Mouse (Mus musculus) bone marrow macrophage, adult 2 months (primary cell): ENCODE results near the gene Vps53. TPM values are rescaled to one million over a fixed set of nuclear protein-coding genes. Genes with fewer than 3 reads are reported as not detected.

Experiments
- H3K27ac ChIP-seq: 2 replicates; pipeline ENCODE4 v1.5.1; 2012; ENCODE audit warnings: low read depth, low read length; ENCODE audit not compliant: insufficient read depth
- H3K4me1 ChIP-seq: 2 replicates; pipeline ENCODE4 v1.6.1; 2012; ENCODE audit warnings: low read length; ENCODE audit not compliant: control insufficient read depth, insufficient read depth
- H3K4me3 ChIP-seq: 2 replicates; pipeline ENCODE4 v1.5.1; 2012; ENCODE audit warnings: mild to moderate bottlenecking, low read length, moderate library complexity; ENCODE audit not compliant: insufficient read depth
- CTCF ChIP-seq: IDR thresholded peaks from 2 replicates; pipeline ENCODE4 v1.5.1; 2012; ENCODE audit warnings: low read depth, mild to moderate bottlenecking, low read length, moderate library complexity
- POLR2A ChIP-seq: IDR thresholded peaks from 2 replicates; pipeline ENCODE4 v1.6.1; 2012; ENCODE audit warnings: mild to moderate bottlenecking, low read depth, low read length, borderline replicate concordance
- polyA plus RNA-seq: library from polyadenylated mRNA; stranded (reverse); fragments of >200 nt; gene quantifications from 2 replicates; pipeline ENCODE4 v1.2.4, GENCODE M21; 2012; ENCODE audit not compliant: missing spikeins, insufficient read depth, insufficient read length

Vps53 gene
- polyA plus RNA-seq, 1 experiment, result 40.7 TPM

DNA sequence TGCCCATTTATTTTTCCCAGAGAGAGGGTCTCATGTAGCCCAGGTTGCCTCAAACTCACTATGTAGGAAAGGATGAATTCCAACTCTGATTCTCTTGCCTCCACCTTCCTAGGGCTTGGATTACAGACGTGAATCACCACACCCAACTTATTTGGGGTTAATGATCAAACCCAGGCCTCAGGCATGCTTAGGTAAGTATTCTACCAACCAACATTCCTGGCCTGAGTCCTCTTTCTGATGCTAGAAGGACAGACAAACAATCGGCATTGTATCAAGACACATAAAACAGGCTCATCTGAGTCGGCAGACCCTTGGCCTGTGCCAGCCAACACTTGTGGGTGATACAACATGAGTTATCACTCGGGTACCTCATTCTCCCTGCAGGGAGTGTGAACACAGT is 58.4 kb downstream of the Vps53 start:
- Histone ChIP-seq H3K27ac (no peak overlapping the region), H3K4me3 (no peak overlapping the region), H3K4me1 (no peaks in the 10 kb centered on the region)
- TF ChIP-seq CTCF, result no peak
- no peak for TF ChIP-seq POLR2A

DNA sequence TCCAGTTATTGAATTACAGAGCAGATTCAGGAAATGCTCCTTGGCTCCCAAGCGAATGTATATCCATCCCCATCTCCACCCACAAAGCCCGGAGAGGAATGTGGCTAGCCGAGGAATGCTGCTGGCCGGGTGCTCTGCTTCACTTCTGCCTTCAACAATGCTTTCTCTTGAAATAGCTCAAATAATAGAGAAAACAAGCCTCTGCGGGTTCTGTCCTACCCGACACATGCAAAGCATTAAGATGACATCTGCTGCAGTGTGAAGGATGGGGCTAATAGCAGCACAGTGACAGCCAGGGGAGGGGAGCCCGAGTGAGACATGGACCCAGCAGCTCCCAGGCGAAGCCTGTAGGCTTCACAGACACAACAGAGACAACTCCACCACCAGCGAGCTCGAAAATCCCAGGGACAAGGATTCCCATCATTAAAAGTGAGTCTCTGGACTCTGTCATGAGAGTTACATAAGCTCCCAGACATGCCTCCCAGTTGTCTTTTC is 59.0 kb downstream of the Vps53 start:
- TF ChIP-seq POLR2A (no peak), CTCF (no peak)
- Histone ChIP-seq H3K4me1 (no peaks in the 10 kb centered on the region), H3K27ac (no peak overlapping the region), H3K4me3 (no peak overlapping the region)

DNA sequence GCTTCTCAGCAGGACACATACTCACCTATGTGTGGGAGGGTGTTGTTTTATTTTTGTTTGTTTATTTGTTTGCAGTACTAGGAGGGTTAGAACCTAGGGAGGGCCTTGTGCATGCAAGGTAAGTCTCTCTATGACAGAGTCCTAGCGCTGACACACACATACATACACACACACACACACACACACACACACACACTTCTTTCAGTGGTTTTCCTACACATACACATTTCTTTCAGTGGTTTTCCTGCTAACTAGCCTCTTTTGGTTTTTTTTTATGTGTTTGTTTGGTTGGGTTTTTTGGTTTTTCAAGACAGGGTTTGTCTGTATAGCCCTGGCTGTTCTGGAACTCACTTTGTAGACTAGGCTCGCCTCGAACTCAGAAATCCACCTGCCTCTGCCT is 69.0 kb downstream of the Vps53 start:
- no peak for TF ChIP-seq POLR2A
- TF ChIP-seq CTCF, result no peak

GRCm38 (mm10) chr11:76106551-76107496 is 72.6 kb downstream of the Vps53 start:
- H3K4me1 ChIP-seq, result no peaks in the 10 kb centered on the region
- no peak overlapping the region for H3K4me3 ChIP-seq
- no peak overlapping the region for H3K27ac ChIP-seq
- TF ChIP-seq CTCF (no peak), POLR2A (no peak)

More for the DNA sequence above, 69.0 kb downstream of the Vps53 start:
- Histone ChIP-seq H3K27ac (no peak overlapping the region), H3K4me1 (no peaks in the 10 kb centered on the region), H3K4me3 (no peak overlapping the region)

DNA sequence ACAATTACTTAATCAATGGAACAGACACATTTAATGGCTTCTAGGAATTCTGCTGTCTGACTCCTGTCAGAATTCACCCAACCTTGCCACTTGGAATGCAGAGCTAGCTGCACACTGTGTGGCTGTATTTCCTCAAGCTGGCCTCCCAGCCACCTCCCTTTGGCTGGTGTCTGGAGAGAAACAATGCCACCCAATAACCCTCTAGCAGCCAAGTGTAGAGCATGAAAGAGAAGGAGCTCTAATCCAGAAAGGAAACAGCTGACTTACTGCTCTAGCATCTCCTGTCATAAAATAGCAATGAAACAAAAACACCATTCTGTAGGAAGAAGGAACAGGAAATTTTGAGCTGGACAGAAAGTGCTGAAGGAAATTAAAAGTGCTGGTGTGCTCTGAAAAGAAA is 78.3 kb downstream of the Vps53 start:
- no peak overlapping the region for H3K4me3 ChIP-seq
- no peak for TF ChIP-seq POLR2A
- no peak for TF ChIP-seq CTCF
- H3K27ac ChIP-seq, result no peak overlapping the region
- no peaks in the 10 kb centered on the region for H3K4me1 ChIP-seq

- Histone ChIP-seq H3K4me1 (no peaks in the 10 kb centered on the region), H3K4me3 (no peak overlapping the region), H3K27ac (no peak overlapping the region)
- TF ChIP-seq CTCF (no peak), POLR2A (no peak)
Observed at GRCm38 (mm10) chr11:76099193-76099975, 80.1 kb downstream of the Vps53 start.

- TF ChIP-seq POLR2A (no peak), CTCF (no peak)
- no peak overlapping the region for H3K27ac ChIP-seq
- H3K4me3 ChIP-seq, result no peak overlapping the region
- peaks cover 16% of the 10 kb centered on the region for H3K4me1 ChIP-seq
Observed at GRCm38 (mm10) chr11:76093610-76094009, 85.8 kb downstream of the Vps53 start.

DNA sequence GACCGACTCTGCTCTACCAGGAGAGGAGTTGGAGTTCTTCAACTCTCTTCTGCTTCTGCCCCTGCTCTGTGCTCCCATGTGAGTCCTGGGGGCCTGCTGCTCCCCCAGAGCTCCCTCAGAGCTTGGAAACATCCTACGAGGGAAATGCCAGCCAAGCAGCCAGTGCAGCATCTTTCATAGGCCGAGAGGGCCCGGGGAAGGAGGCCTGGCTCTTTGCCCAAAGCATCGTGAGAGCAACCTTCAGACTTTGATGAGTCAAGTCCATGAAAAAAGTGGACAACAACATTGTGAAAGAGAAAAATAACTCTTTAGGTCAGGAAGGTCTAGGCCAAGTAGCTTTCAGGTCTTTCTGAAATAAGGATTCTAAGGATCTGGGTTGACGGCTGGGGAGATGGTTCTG is 89.7 kb downstream of the Vps53 start:
- Histone ChIP-seq H3K4me1 (peaks cover 32% of the 10 kb centered on the region), H3K4me3 (no peak overlapping the region), H3K27ac (no peak overlapping the region)
- no peak for TF ChIP-seq POLR2A
- TF ChIP-seq CTCF, result peak; percentile 11; the same call in 1 of the 2 replicates

DNA sequence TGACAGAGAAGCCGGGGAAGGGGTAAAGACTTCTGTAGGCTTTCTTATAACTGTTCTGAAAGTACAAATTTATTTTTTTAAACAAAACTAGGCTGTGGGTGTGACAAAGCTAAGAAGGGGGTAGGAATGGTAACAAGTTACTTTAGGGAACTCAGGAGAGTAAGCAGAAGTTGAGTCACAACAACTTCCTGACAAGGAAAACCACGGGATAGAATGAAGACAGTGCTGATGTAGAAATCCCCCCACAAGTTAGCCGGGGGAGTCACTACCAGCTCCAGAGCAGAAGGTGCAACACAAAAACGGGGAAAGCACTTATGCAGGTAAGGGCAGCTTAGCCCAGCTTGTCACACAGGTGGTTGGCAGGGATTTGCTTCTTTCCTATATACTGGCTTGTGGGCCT is 90.9 kb downstream of the Vps53 start:
- H3K4me1 ChIP-seq, result peaks cover 32% of the 10 kb centered on the region
- TF ChIP-seq POLR2A (no peak), CTCF (no peak)
- H3K4me3 ChIP-seq, result no peak overlapping the region
- H3K27ac ChIP-seq, result peak overlapping the region; percentile 24; the same call in 1 of the 2 replicates
